Mouse (Mus musculus) frontal cortex, postnatal 14 days (tissue): ENCODE results near the gene Vmn1r237.

Source experiments
- DNase-seq, 2 experiments: peaks; one replicate each; pipeline ENCODE4 v3.0.0; 2022; ENCODE audit warnings: low spot score in 2 of 2

Gene Vmn1r237

GRCm38 (mm10) chr17:21311565-21311964, at the start of gene Vmn1r237:
Vmn1r237 (plus strand) TSS chr17:21311865.
- no peak for DNase-seq

- peak in 1 of 2 experiments; percentile 10 for DNase-seq
These were observed 39.6 kb upstream of the Vmn1r237 start for GRCm38 (mm10) chr17:21272103-21272502.

GRCm38 (mm10) chr17:21282642-21283041, 29.0 kb upstream of the Vmn1r237 start, which contains the start of gene Vmn1r236:
Vmn1r236 (plus strand) TSS chr17:21282942.
- DNase-seq, result no peak

- DNase-seq, result no peak
These were observed 27.3 kb upstream of the Vmn1r237 start for GRCm38 (mm10) chr17:21284395-21284794.

GRCm38 (mm10) chr17:21289695-21290094, 22.0 kb upstream of the Vmn1r237 start:
- no peak for DNase-seq
